Mouse (Mus musculus): Measurements from ENCODE around the gene Ppil4. TPM values are rescaled to one million over a fixed set of nuclear protein-coding genes. Genes with fewer than 3 reads are reported as not detected.
A peak's percentile ranks its signal among the peaks of the same experiment; 100 is the strongest.
"Not testable (repeated sequence)": the region's sequence is repeated elsewhere in the genome, so short reads cannot be mapped to it uniquely, and the experiment has no call there.

Ppil4 gene
- polyA plus RNA-seq (2015; fragmentation: Nextera tagmentation; extraction: Ambion mirVana): 24.9 and 28.1 TPM in 2 replicates

DNA sequence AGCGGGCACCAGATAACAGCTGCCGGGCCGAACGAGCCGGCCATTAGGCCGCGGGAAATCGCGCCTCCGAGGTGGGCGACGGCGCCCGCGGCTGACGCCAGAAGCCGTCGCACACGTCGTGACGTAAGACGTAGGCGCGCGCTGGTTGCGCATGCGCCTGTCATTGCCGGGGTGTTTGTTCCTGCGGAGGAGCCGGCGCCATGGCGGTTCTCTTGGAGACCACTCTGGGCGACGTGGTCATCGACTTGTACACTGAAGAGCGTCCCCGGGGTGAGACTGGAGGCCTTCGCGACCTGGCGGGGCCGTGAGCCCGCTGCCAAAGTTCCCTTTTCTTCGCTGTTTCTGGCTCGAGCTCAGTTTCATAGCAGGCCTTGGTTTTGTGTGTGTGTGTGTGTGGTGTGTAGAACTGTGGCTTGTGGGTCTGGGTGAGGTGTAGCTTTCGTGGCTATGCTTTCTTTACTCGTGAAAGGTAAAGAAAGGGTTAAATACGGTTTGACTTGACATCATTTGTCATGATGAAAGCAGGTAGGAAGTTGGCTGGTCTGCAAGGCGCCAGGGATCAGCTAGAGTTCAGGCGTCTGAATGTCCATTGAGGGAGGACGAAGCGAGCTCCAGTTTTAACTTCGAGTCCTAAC lies at the start of gene Ppil4, which contains the start of gene Ginm1:
Gene Ppil4 (plus strand): TSS at position 141 of the 635 bp plus-strand sequence.
Gene Ginm1 (minus strand): TSS at position 74 of the 635 bp plus-strand sequence.
- peak; percentile 91 for ATAC-seq
- Histone ChIP-seq H3K4me3 (ENCODE audit: low read length) (peak within 1 kb of the TSS; percentile 94), H3K4me1 (ENCODE audit: control insufficient read depth, insufficient read depth, low read length) (peaks cover 13% of the 10 kb centered on the region), H3K4me2 (ENCODE audit: low read depth, low read length) (peak within 1 kb of the TSS; percentile 83), H3K9me3 (ENCODE audit: control insufficient read depth, low read length) (no peaks in the 10 kb centered on the region), H3K27ac (ENCODE audit: low read length) (peak within 1 kb of the TSS; percentile 63), H3K9ac (ENCODE audit: low read depth, low read length) (peak within 1 kb of the TSS; percentile 92), H3K27me3 (replicated peaks; ENCODE audit: control insufficient read depth, insufficient read depth, low read length) (no peaks in the 10 kb centered on the region), H3K36me3 (ENCODE audit: control insufficient read depth, insufficient read depth, low read length) (peaks cover 8% of the 10 kb centered on the region; the same call in 1 of the 2 replicates)
- WGBS: under 1% methylated on average over 52 of the region's 52 CpGs

DNA sequence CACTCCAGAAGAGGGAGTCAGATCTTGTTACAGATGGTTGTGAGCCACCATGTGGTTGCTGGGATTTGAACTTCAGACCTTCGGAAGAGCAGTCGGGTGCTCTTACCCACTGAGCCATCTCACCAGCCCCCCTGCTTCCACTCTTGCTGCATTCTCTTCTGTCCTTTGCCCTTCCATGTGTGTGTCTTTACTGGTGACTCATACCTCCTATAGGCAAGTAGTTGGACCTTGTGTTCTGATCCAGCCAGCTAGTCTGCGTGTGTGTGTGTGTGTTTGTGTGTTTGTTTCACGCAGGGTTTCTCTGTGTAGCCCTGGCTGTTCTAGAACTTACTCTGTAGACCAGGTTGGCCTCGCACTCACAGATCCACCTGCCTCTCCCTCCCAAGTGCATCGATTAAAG lies 47.2 kb upstream of the Ppil4 start:
- ATAC-seq: 0 out of 2 replicates have a peak, but pooled peaks have one; percentile 42
- WGBS: 96% methylated on average over 6 of the region's 6 CpGs
- not testable (repeated sequence) for H3K4me1 ChIP-seq (ENCODE audit: control insufficient read depth, insufficient read depth, low read length); H3K27ac ChIP-seq (ENCODE audit: low read length); H3K4me3 ChIP-seq (ENCODE audit: low read length); H3K9me3 ChIP-seq (ENCODE audit: control insufficient read depth, low read length); H3K4me2 ChIP-seq (ENCODE audit: low read depth, low read length); H3K9ac ChIP-seq (ENCODE audit: low read depth, low read length); H3K27me3 ChIP-seq (replicated peaks; ENCODE audit: control insufficient read depth, insufficient read depth, low read length)
- peaks cover 16% of the 10 kb centered on the region for H3K36me3 ChIP-seq (ENCODE audit: control insufficient read depth, insufficient read depth, low read length)

DNA sequence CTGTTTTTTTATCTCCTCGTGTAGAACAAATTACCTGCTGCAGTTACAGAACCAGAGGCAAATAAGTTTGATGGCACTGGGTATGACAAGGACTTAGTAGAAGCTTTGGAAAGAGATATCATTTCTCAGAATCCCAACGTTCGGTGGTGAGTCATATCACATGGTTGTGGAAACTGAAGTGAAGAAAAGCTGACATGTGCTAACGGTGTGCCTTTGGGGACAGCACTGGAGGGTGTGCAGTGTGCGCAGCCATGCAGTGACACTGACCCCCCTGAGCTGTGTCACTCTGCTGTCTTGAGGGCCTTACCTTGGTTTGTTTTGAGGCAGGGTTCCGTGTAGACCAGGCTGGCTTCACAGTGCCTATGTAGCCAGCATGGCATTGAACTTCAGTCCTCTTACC lies 43.9 kb upstream of the Ppil4 start:
- Histone ChIP-seq H3K4me2 (ENCODE audit: low read depth, low read length) (no peak overlapping the region), H3K4me3 (ENCODE audit: low read length) (no peak overlapping the region), H3K9me3 (ENCODE audit: control insufficient read depth, low read length) (no peaks in the 10 kb centered on the region), H3K4me1 (ENCODE audit: control insufficient read depth, insufficient read depth, low read length) (no peaks in the 10 kb centered on the region), H3K27ac (ENCODE audit: low read length) (no peak overlapping the region), H3K9ac (ENCODE audit: low read depth, low read length) (no peak overlapping the region), H3K36me3 (ENCODE audit: control insufficient read depth, insufficient read depth, low read length) (peaks cover 17% of the 10 kb centered on the region), H3K27me3 (replicated peaks; ENCODE audit: control insufficient read depth, insufficient read depth, low read length) (no peaks in the 10 kb centered on the region)
- WGBS: 86% methylated on average over 6 of the region's 6 CpGs
- no peak for ATAC-seq

DNA sequence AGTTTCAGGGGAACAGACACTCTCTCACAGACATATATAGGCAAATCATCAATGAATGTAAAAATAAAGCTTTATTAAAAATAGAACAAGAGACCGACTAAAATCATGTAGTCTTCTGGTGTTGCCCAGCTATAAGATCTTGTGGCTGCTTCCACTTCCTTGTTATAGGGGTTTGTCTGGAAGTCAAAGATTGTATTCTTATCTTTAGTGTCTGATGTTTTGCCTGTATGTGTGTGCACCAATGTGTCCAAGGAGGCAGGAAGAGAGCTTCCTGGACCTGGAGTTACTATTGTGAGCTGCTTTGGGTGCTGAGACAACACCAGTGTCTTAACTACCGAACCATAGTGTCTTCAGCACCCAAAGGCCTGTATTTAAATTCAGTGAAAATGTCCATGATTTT lies 35.1 kb upstream of the Ppil4 start:
- Histone ChIP-seq H3K4me3 (ENCODE audit: low read length) (no peak overlapping the region), H3K27me3 (replicated peaks; ENCODE audit: control insufficient read depth, insufficient read depth, low read length) (no peaks in the 10 kb centered on the region), H3K36me3 (ENCODE audit: control insufficient read depth, insufficient read depth, low read length) (peaks cover 6% of the 10 kb centered on the region; the same call in 1 of the 2 replicates), H3K4me2 (ENCODE audit: low read depth, low read length) (no peak overlapping the region), H3K9me3 (ENCODE audit: control insufficient read depth, low read length) (no peaks in the 10 kb centered on the region), H3K27ac (ENCODE audit: low read length) (no peak overlapping the region), H3K9ac (ENCODE audit: low read depth, low read length) (no peak overlapping the region), H3K4me1 (ENCODE audit: control insufficient read depth, insufficient read depth, low read length) (no peaks in the 10 kb centered on the region)
- ATAC-seq: no peak
- 93% methylated on average over 2 of the region's 2 CpGs for WGBS

DNA sequence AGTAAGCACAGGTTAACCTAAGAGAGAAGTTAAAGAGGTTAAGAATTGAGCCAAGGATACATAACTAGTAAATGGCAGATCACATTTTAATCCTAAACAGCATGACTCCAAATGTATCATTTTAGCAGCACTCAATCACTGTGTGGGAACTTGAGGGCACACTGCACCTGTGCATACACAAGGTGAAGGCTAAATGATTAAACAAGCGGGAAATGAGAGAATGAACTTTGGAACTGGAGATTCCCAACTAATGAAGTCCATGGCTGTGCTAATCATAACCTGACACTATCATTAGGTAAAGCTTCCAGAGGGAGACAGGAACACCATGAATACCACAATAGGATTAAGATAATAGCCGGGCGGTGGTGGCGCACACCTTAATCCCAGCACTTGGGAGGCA lies 20.3 kb upstream of the Ppil4 start:
- ATAC-seq: peak; percentile 42; the same call in 1 of the 2 replicates
- no peak overlapping the region for H3K4me2 ChIP-seq (ENCODE audit: low read depth, low read length)
- WGBS: 81% methylated on average over 4 of the region's 4 CpGs
- H3K27me3 ChIP-seq (replicated peaks; ENCODE audit: control insufficient read depth, insufficient read depth, low read length): no peaks in the 10 kb centered on the region
- H3K4me3 ChIP-seq (ENCODE audit: low read length): no peak overlapping the region
- no peak overlapping the region for H3K9ac ChIP-seq (ENCODE audit: low read depth, low read length)
- H3K4me1 ChIP-seq (ENCODE audit: control insufficient read depth, insufficient read depth, low read length): no peaks in the 10 kb centered on the region
- no peaks in the 10 kb centered on the region for H3K9me3 ChIP-seq (ENCODE audit: control insufficient read depth, low read length)
- no peak overlapping the region for H3K27ac ChIP-seq (ENCODE audit: low read length)
- peaks cover 15% of the 10 kb centered on the region; the same call in 1 of the 2 replicates for H3K36me3 ChIP-seq (ENCODE audit: control insufficient read depth, insufficient read depth, low read length)

DNA sequence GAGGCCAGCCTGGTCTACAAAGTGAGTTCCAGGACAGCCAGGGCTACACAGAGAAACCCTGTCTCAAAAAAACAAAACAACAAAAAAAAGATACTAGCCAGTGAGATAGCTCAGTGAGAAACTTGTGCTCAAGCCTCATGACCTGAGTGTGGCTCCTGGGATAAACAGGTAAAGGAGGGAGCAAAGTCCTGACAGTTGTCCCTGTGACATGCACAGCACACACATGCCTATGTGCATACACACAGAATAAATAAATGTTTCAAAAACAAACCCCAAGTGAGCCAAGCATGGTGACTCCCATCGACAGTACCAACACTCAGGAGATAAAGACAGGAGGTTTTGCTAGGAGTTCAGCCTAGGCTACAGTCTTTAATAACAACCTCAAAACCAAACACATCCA lies 19.9 kb upstream of the Ppil4 start:
- 94% methylated on average over 1 of the region's 1 CpGs for WGBS
- Histone ChIP-seq H3K4me2 (ENCODE audit: low read depth, low read length) (no peak overlapping the region), H3K36me3 (ENCODE audit: control insufficient read depth, insufficient read depth, low read length) (peaks cover 15% of the 10 kb centered on the region; the same call in 1 of the 2 replicates), H3K27ac (ENCODE audit: low read length) (no peak overlapping the region), H3K27me3 (replicated peaks; ENCODE audit: control insufficient read depth, insufficient read depth, low read length) (no peaks in the 10 kb centered on the region), H3K4me1 (ENCODE audit: control insufficient read depth, insufficient read depth, low read length) (no peaks in the 10 kb centered on the region), H3K4me3 (ENCODE audit: low read length) (no peak overlapping the region), H3K9ac (ENCODE audit: low read depth, low read length) (no peak overlapping the region), H3K9me3 (ENCODE audit: control insufficient read depth, low read length) (no peaks in the 10 kb centered on the region)
- no peak for ATAC-seq

DNA sequence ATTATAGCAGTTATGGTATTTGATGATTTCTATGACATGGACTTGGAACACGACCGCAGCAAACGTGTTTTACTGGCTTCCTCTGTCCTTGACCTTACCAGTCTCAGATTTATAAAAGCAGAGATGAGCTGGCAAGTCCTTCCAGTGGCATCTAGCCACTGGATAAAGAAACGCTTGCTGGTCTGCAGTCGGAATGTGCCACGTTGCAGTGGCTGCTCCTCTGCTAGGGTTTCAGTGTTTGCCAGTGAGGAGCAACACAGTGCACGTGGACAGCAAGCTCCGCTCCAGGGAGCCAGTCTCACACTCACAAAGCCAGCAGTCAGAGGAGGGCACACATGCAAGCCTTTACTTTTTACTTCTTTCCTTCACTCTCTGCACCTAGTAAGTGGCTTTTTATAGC lies 17.3 kb upstream of the Ppil4 start:
- WGBS: 90% methylated on average over 8 of the region's 8 CpGs
- H3K9ac ChIP-seq (ENCODE audit: low read depth, low read length): no peak overlapping the region
- ATAC-seq: no peak
- no peak overlapping the region for H3K27ac ChIP-seq (ENCODE audit: low read length)
- H3K4me3 ChIP-seq (ENCODE audit: low read length): no peak overlapping the region
- H3K4me1 ChIP-seq (ENCODE audit: control insufficient read depth, insufficient read depth, low read length): 0 out of 2 replicates have a peak, but pooled peaks cover 3% of the 10 kb centered on the region
- no peak overlapping the region for H3K4me2 ChIP-seq (ENCODE audit: low read depth, low read length)
- H3K9me3 ChIP-seq (ENCODE audit: control insufficient read depth, low read length): no peaks in the 10 kb centered on the region
- no peaks in the 10 kb centered on the region for H3K27me3 ChIP-seq (replicated peaks; ENCODE audit: control insufficient read depth, insufficient read depth, low read length)
- H3K36me3 ChIP-seq (ENCODE audit: control insufficient read depth, insufficient read depth, low read length): peaks cover 15% of the 10 kb centered on the region; the same call in 1 of the 2 replicates

DNA sequence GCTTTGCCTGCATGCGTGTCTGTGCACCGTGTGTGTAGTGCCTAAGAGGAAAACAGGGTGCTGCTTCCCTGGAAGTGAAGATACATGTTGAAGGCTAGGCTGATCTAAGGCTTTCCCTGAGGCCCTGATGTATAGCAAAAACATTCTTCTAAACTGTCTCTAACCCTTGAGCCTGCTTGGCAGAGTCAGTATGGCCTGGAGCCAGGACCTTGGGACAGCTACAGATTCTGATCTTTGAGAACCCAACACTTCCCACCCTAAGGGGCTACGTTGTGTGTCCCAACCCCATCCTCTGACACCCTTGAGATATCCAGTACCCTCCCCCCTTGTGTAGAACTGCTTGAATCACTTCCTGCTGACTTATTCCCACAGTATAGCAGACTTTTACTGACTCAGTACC lies 14.3 kb upstream of the Ppil4 start:
- Histone ChIP-seq H3K4me3 (ENCODE audit: low read length) (no peak overlapping the region), H3K36me3 (ENCODE audit: control insufficient read depth, insufficient read depth, low read length) (peaks cover 8% of the 10 kb centered on the region; the same call in 1 of the 2 replicates), H3K4me1 (ENCODE audit: control insufficient read depth, insufficient read depth, low read length) (0 out of 2 replicates have a peak, but pooled peaks cover 3% of the 10 kb centered on the region), H3K4me2 (ENCODE audit: low read depth, low read length) (no peak overlapping the region), H3K27me3 (replicated peaks; ENCODE audit: control insufficient read depth, insufficient read depth, low read length) (no peaks in the 10 kb centered on the region), H3K9ac (ENCODE audit: low read depth, low read length) (no peak overlapping the region), H3K27ac (ENCODE audit: low read length) (no peak overlapping the region), H3K9me3 (ENCODE audit: control insufficient read depth, low read length) (no peaks in the 10 kb centered on the region)
- no peak for ATAC-seq
- 95% methylated on average over 3 of the region's 3 CpGs for WGBS

DNA sequence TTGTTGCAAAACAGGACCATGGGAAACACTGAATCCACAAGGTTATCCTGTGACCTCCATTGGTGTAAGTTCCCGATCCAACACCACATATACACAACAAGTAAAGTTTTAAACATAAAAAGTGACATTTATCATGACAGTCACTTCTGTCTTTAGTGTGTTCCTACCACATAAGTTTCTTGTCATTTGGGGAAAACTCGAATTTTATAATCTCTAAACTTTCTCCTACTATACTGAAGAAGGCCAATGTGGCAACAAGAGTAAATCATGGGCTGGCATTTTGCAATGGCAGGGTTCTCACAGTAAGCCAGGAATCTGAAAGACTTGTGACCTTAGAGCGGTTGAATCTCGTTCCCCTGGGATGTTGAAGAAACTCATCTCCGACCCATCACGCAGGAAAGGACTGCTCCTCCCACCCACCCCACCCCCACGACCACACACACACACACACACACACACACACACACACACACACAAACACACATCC lies 12.9 kb upstream of the Ppil4 start:
- Histone ChIP-seq H3K36me3 (ENCODE audit: control insufficient read depth, insufficient read depth, low read length) (peaks cover 3% of the 10 kb centered on the region; the same call in 1 of the 2 replicates), H3K4me1 (ENCODE audit: control insufficient read depth, insufficient read depth, low read length) (0 out of 2 replicates have a peak, but pooled peaks cover 3% of the 10 kb centered on the region), H3K9me3 (ENCODE audit: control insufficient read depth, low read length) (no peaks in the 10 kb centered on the region), H3K4me3 (ENCODE audit: low read length) (peak overlapping the region; percentile 99), H3K27me3 (replicated peaks; ENCODE audit: control insufficient read depth, insufficient read depth, low read length) (no peaks in the 10 kb centered on the region), H3K9ac (ENCODE audit: low read depth, low read length) (peak overlapping the region; percentile 89), H3K27ac (ENCODE audit: low read length) (no peak overlapping the region), H3K4me2 (ENCODE audit: low read depth, low read length) (peak overlapping the region; percentile 74)
- 19% methylated on average over 7 of the region's 7 CpGs for WGBS
- no peak for ATAC-seq

Data from intestine, embryonic 16.5 days (tissue).